17 mouse cellular contexts compared by ENCODE assay signal in genomic region chr12:87305767-87306583, GRCm38 (mm10). TPM values are rescaled to one million over a fixed set of nuclear protein-coding genes. Genes with fewer than 3 reads are reported as not detected.
DNase-seq lines count a peak whose midpoint lies in the region; ATAC-seq and TF ChIP-seq lines count a peak whose summit lies in the region.
"Had no signal": no experiment of that assay in that cellular context is flagged by ENCODE, and none has a peak within 500 bp of the region (broad histone marks: within the 10 kb centered on the region; RNA-seq: fewer than 3 reads in every experiment).

No protein-coding gene starts in this region.

- no peak for TF ChIP-seq CTCF in hindbrain, postnatal 0 days (IDR thresholded peaks at IDR 0.05; ENCODE audit: low read depth)

- H3K9me3 ChIP-seq in hindbrain, embryonic 10.5 days = no peaks in the 10 kb centered on the region
- no peaks in the 10 kb centered on the region for H3K9me3 ChIP-seq in hindbrain, embryonic 11.5 days (ENCODE audit: control insufficient read depth, low read length)
- H3K9me3 ChIP-seq in hindbrain, postnatal 0 days (ENCODE audit: low read length) = no peaks in the 10 kb centered on the region
- H3K9me3 ChIP-seq: megakaryocyte, embryonic 14.5 days; neural tube, embryonic 12.5 days had no signal

- H3K4me1 ChIP-seq in hindbrain, embryonic 10.5 days (replicated peaks) = peaks cover 7% of the 10 kb centered on the region
- H3K4me1 ChIP-seq in hindbrain, embryonic 11.5 days (replicated peaks; ENCODE audit: control insufficient read depth, insufficient read depth, low read length) = no peaks in the 10 kb centered on the region
- 0 out of 2 replicates have a peak, but pooled peaks cover 3% of the 10 kb centered on the region for H3K4me1 ChIP-seq in hindbrain, postnatal 0 days (ENCODE audit: insufficient read depth, low read length)
- H3K4me1 ChIP-seq: neural tube, embryonic 12.5 days had no signal

- no peak overlapping the region for H3K4me2 ChIP-seq in hindbrain, embryonic 11.5 days (replicated peaks; ENCODE audit: low read depth, low read length)
- no peak overlapping the region; the same call in 1 of the 2 replicates for H3K4me2 ChIP-seq in hindbrain, postnatal 0 days (ENCODE audit: low read depth, low read length)
- H3K4me2 ChIP-seq: neural tube, embryonic 12.5 days had no signal

- no peak overlapping the region for H3K4me3 ChIP-seq in hindbrain, embryonic 10.5 days
- H3K4me3 ChIP-seq in hindbrain, embryonic 11.5 days (ENCODE audit: low read depth, low read length) = no peak overlapping the region
- H3K4me3 ChIP-seq in hindbrain, postnatal 0 days (ENCODE audit: low read length) = no peak overlapping the region
- H3K4me3 ChIP-seq: gastrocnemius, adult 2 months; layer of hippocampus, adult 2 months; megakaryocyte, embryonic 14.5 days; neural tube, embryonic 12.5 days had no signal

- H3K9ac ChIP-seq in hindbrain, embryonic 11.5 days (ENCODE audit: low read depth, low read length) = no peak overlapping the region
- H3K9ac ChIP-seq in hindbrain, postnatal 0 days (replicated peaks; ENCODE audit: low read length) = no peak overlapping the region
- H3K9ac ChIP-seq: liver, postnatal 0 days; neural tube, embryonic 12.5 days had no signal

- DNase-seq in hindbrain, embryonic 10.5 days (ENCODE audit: low spot score) = no peak
- DNase-seq in hindbrain, embryonic 11.5 days (ENCODE audit: low spot score) = no peak
- peak; percentile 57 for DNase-seq in cerebellum, adult 9-11 months
- DNase-seq in hindbrain, postnatal 0 days (ENCODE audit: low spot score) = peak; percentile 35
- no peak for DNase-seq in thymus, postnatal 25 days
- DNase-seq in testis, postnatal 10 days (ENCODE audit: low spot score) = no peak
- DNase-seq: adrenal gland, adult 2 months; gastrocnemius, adult 2 months; heart, postnatal 36 days; kidney, adult 2 months; liver, postnatal 0 days; thymus, postnatal 36 days had no signal

- peaks cover 24% of the 10 kb centered on the region for H3K36me3 ChIP-seq in hindbrain, embryonic 10.5 days
- H3K36me3 ChIP-seq in hindbrain, embryonic 11.5 days (ENCODE audit: control insufficient read depth, insufficient read depth, low read length) = no peaks in the 10 kb centered on the region
- peaks cover 19% of the 10 kb centered on the region; the same call in 1 of the 2 replicates for H3K36me3 ChIP-seq in hindbrain, postnatal 0 days (ENCODE audit: insufficient read depth, low read length)

- 41% methylated on average over 13 of the region's 13 CpGs for WGBS in hindbrain, embryonic 10.5 days
- 47% methylated on average over 13 of the region's 13 CpGs for WGBS in hindbrain, embryonic 11.5 days
- 20% methylated on average over 13 of the region's 13 CpGs for WGBS in hindbrain, postnatal 0 days

- peaks cover 13% of the 10 kb centered on the region for H3K27me3 ChIP-seq in hindbrain, embryonic 10.5 days (ENCODE audit: insufficient read depth, poor library complexity, severe bottlenecking)
- H3K27me3 ChIP-seq in hindbrain, embryonic 11.5 days (ENCODE audit: control insufficient read depth, insufficient read depth, low read length) = no peaks in the 10 kb centered on the region
- no peaks in the 10 kb centered on the region for H3K27me3 ChIP-seq in hindbrain, postnatal 0 days (ENCODE audit: insufficient read depth, low read length)
- H3K27me3 ChIP-seq: neural tube, embryonic 12.5 days; Patski had no signal

- ATAC-seq in hindbrain, embryonic 11.5 days (ENCODE audit: low FRiP score) = no peak
- peak; percentile 49; the same call in 1 of the 2 replicates for ATAC-seq in cerebellum, adult (ENCODE audit: insufficient number of reproducible peaks, low FRiP score, low TSS enrichment)
- ATAC-seq in hindbrain, postnatal 0 days = 0 out of 2 replicates have a peak, but pooled peaks have one; percentile 27
- ATAC-seq: liver, postnatal 0 days; Patski had no signal

- 0 out of 2 replicates have a peak overlapping the region, but pooled peaks have one; percentile 8 for H3K27ac ChIP-seq in hindbrain, embryonic 10.5 days
- H3K27ac ChIP-seq in hindbrain, embryonic 11.5 days (ENCODE audit: low read depth, low read length) = no peak overlapping the region
- no peak overlapping the region for H3K27ac ChIP-seq in hindbrain, postnatal 0 days
- H3K27ac ChIP-seq: gastrocnemius, adult 2 months; layer of hippocampus, adult 2 months; neural tube, embryonic 12.5 days had no signal

RNA-seq across cellular contexts. Expression of gene Ism2, which starts 6.5 kb away (rescaled TPM):
- polyA plus RNA-seq in hindbrain, embryonic 10.5 days (2016; fragmentation: Nextera tagmentation; extraction: Ambion mirVana) = 0.84 and 1.5 TPM in 2 replicates
- 0.63 and 0.99 TPM in 2 replicates for polyA plus RNA-seq in hindbrain, embryonic 11.5 days (2014; fragmentation: Nextera tagmentation; extraction: Ambion mirVana)
- 2.1 and 6.1 TPM in 2 replicates for total RNA-seq in hindbrain, postnatal 0 days (2014; rRNA removed)
- polyA plus RNA-seq in hindbrain, postnatal 0 days (2015; fragmentation: Nextera tagmentation; extraction: Ambion mirVana) = 1.5 and 1.9 TPM in 2 replicates
- total RNA-seq: adrenal gland, adult 2 months; gastrocnemius, adult 2 months; heart, postnatal 36 days had no signal

RNA-seq across cellular contexts. Expression of gene Ahsa1, which starts 39.7 kb away (rescaled TPM):
- 230 and 269 TPM in 2 replicates for polyA plus RNA-seq in hindbrain, embryonic 10.5 days (2016; fragmentation: Nextera tagmentation; extraction: Ambion mirVana)
- polyA plus RNA-seq in hindbrain, embryonic 11.5 days (2014; fragmentation: Nextera tagmentation; extraction: Ambion mirVana) = 210 and 222 TPM in 2 replicates
- 75.0 and 102 TPM in 2 replicates for total RNA-seq in hindbrain, postnatal 0 days (2014; rRNA removed)
- 177 and 178 TPM in 2 replicates for polyA plus RNA-seq in hindbrain, postnatal 0 days (2015; fragmentation: Nextera tagmentation; extraction: Ambion mirVana)

RNA-seq across cellular contexts. Expression of gene Vipas39, which starts 39.9 kb away (rescaled TPM):
- 52.6 and 67.0 TPM in 2 replicates for polyA plus RNA-seq in hindbrain, embryonic 10.5 days (2016; fragmentation: Nextera tagmentation; extraction: Ambion mirVana)
- 62.3 and 65.6 TPM in 2 replicates for polyA plus RNA-seq in hindbrain, embryonic 11.5 days (2014; fragmentation: Nextera tagmentation; extraction: Ambion mirVana)
- total RNA-seq in hindbrain, postnatal 0 days (2014; rRNA removed) = 51.6 and 61.3 TPM in 2 replicates
- polyA plus RNA-seq in hindbrain, postnatal 0 days (2015; fragmentation: Nextera tagmentation; extraction: Ambion mirVana) = 49.8 and 50.5 TPM in 2 replicates

Comparison
In these comparisons a context has a peak if more than half of its experiments do, and no peak if none do; other contexts are left out.
1. DNase-seq: peak in cerebellum, adult 9-11 months (single experiment) and hindbrain, postnatal 0 days (single experiment); none in hindbrain, embryonic 10.5 days (single experiment), hindbrain, embryonic 11.5 days (single experiment), thymus, postnatal 25 days (single experiment) and testis, postnatal 10 days (single experiment).